Mouse (Mus musculus): ENCODE results near the gene C2.

The C2 gene

DNA sequence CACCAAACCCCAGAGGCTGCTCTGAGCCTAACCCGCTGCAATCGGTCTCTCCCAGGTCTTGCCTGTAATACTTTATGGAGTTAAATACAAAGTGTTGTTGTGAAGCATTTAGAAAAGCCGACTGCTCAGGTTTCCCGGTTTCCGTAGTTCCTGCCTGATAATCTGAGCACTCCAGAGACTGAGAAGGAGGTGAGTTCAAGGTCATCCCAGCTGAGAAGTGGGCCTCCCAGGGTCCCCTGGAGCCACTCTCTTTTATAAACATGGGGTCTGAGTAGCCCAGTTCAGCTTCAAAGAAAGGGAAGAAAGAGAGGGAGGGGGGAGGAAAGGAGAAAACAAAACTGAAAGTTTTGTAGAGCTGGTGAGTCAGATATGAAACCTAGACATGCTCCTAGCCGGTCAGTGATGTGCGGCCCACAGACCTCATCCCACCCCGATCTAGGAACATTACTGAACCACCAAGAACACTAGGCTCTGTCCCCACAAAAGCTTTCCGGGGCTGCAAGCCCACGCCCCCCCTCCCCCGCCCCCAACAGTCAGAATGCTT, 18.7 kb downstream of the C2 start, which contains the start of gene Zbtb12:
Zbtb12 (plus strand) TSS at position 148 of the 544 bp plus-strand sequence.
- DNase-seq, result no peak

DNA sequence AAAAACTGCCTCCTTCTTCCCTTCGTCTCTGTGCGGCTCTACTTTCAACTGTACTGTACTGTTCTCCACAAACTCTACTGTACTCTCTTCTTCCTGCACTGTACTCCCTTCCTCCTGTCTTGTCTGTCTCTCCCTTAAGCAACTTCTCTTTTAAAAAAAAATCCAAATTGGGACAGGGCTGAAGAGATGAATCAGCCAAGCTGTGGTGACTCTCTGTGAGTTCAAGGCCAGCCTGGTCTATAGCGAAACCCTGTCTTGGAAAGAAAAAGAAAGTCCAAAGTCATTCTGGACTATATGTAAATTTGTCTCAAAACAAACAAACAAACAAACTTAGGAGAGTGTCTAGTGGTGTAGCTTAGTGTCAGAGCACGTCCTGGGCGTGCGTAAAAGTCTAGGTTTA, 23.7 kb downstream of the C2 start:
- no peak for DNase-seq

GRCm38 (mm10) chr17:34865981-34866380, 32.1 kb downstream of the C2 start:
- no peak for DNase-seq

GRCm38 (mm10) chr17:34862416-34863081, 35.5 kb downstream of the C2 start, which contains the start of gene Cfb:
Cfb (minus strand) TSS chr17:34862518.
- DNase-seq, result no peak

GRCm38 (mm10) chr17:34861704-34862415, 36.2 kb downstream of the C2 start:
- DNase-seq, result no peak

- no peak for DNase-seq
These were observed 37.6 kb downstream of the C2 start for GRCm38 (mm10) chr17:34860514-34860913.

GRCm38 (mm10) chr17:34858670-34859069, 39.4 kb downstream of the C2 start:
- DNase-seq, result no peak

DNA sequence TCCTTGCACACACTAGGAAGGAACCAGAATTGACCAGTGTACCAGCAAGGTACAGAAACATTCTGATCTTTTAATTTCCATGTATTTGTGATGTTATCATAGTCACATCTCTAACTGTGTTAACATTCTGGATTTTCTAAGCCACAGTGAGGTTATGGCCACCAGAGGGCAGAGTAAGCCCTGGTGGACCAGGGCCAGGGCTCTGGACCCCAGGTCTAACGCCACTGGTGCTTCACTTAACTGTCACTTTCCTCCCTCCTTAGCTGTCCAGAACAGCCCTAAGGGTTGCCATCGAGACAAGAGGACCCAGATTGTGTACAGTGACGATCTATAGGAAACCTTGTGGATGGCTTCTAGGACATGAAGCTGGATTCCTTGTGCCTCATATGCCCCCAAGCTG, 42.2 kb downstream of the C2 start:
- DNase-seq, result peak; percentile 37 to 45

- no peak for DNase-seq
These were observed 43.3 kb downstream of the C2 start for GRCm38 (mm10) chr17:34854761-34855160.

DNA sequence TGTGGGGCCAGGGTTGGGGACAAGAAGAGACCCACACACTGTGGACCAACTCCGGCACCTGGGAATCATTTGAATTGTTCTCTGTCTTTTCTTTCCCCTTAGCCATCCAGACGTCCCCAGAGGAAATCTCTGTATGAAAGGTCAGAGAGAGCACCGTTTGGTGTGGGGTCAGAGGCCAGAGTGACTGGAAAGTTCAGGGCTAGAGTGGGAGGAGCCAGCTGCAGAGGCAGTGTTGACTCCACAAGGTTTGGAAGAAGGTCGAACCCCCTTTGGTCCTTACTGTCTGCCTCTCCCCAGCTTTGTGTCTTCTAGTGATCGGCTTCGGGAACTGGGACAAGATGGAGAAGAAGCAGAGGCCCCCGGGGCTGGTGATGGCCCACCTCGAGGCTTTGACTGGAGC, 44.6 kb downstream of the C2 start:
- DNase-seq, result no peak

GRCm38 (mm10) chr17:34850517-34851125, 47.4 kb downstream of the C2 start:
- DNase-seq, result no peak

- peak; percentile 98 to 99 for DNase-seq
These were observed 48.1 kb downstream of the C2 start, which contains the start of the genes Skiv2l and Nelfe for GRCm38 (mm10) chr17:34849722-34850516. Skiv2l (minus strand) TSS chr17:34850210. Nelfe (plus strand) TSS chr17:34850391.

DNA sequence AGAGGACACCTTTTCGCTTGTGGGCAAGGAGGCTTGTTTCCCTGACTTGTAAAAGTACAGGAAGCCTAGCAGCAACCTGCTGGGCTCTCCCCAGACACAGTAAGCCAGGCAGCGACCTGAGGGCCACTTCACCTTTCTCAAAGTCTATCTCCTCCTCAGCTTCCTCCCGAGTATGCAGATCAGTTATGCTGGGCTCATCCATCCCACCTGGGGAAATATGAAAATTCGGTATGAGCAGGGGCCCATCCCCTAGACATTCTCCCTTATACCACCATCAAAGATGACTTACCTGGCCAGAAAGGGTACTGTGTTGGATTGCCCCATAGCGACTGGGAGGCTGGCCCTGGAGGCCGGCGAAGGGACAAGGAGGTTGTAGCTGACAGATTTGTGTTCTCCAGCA, 50.5 kb downstream of the C2 start:
- no peak for DNase-seq

DNA sequence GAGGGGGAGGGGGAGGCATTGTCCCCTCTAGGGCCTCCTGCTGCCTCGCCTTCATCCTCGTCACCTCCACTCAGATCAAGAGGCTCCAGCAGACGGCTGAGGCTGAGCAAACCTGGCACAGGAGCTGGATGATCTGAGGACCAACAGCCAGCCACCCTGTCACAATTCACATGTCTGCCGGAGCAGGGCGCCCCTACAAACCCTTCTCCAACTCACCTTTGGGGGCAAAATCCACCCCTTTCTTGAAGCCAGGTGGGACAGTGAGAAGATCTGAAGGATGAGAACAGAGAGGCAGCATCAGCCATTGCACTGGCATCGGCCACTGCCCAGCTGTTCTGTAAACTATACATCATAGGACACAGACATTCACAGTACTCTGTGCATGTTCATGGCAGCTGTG, 50.9 kb downstream of the C2 start:
- DNase-seq, result no peak

GRCm38 (mm10) chr17:34844884-34845283, 53.2 kb downstream of the C2 start:
- no peak for DNase-seq

GRCm38 (mm10) chr17:34840736-34841307, 57.2 kb downstream of the C2 start:
- DNase-seq, result no peak

GRCm38 (mm10) chr17:34838785-34839184, 59.3 kb downstream of the C2 start:
- DNase-seq, result no peak

GRCm38 (mm10) chr17:34837464-34838324, 60.4 kb downstream of the C2 start:
- DNase-seq, result peak; percentile 4 to 46

DNA sequence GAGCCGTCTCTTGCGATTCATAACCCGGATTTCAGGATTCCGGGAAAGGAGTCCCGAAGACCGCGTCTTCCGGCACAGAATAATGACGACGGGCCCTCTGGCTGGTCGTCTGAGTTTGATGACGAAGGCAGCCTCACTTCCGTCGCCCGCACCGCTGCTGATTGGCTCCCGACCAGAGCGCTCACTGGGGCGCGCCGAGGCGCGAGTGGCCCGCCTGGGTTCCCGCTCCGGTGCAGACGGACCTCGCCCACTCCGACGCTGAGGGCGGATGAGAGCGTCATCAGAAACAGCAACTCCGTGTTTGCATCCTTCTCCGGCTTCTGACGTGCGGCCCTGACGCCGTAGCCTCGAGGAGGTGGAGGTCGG, 61.2 kb downstream of the C2 start, which contains the start of the genes Stk19 and Dxo:
Stk19 (minus strand) TSS at position 90 of the 366 bp plus-strand sequence.
Dxo (plus strand) TSS at position 164 of the 366 bp plus-strand sequence.
- peak; percentile 91 to 94 for DNase-seq

- no peak for DNase-seq
These were observed 61.8 kb downstream of the C2 start for GRCm38 (mm10) chr17:34836155-34836855.
